Mouse (Mus musculus) central nervous system, embryonic 11.5 days (tissue): ENCODE measurements around the gene Dcun1d5. TPM values are rescaled to one million over a fixed set of nuclear protein-coding genes. Genes with fewer than 3 reads are reported as not detected.

Experiments
- polyA plus RNA-seq: library from polyadenylated mRNA; depleted of rRNA; stranded (reverse); fragments of >200 nt; gene quantifications from 2 replicates; pipeline ENCODE4 v1.2.3, GENCODE M21; 2012; rRNA removed

Gene Dcun1d5
- polyA plus RNA-seq = 87.8 and 91.9 TPM in 2 replicates

GRCm38 (mm10) chr9:7184172-7184896 lies at the start of gene Dcun1d5, which contains the start of gene Dync2h1:
Gene Dcun1d5 (plus strand): TSS chr9:7184520.
Gene Dync2h1 (minus strand): TSS chr9:7184446.

Other genes with a start within 250 kb of the Dcun1d5 start
- gene Dync2h1, start 74 bp upstream of the Dcun1d5 start, polyA plus RNA-seq = 7.5 and 7.9 TPM in 2 replicates
- gene Mmp13, start 88.0 kb downstream of the Dcun1d5 start, polyA plus RNA-seq = 0.04 and 0.06 TPM in 2 replicates
- not detected in 2 replicates for gene Mmp12, start 159.9 kb downstream of the Dcun1d5 start, polyA plus RNA-seq
- not detected in 2 replicates for gene Mmp1b, start 203.5 kb downstream of the Dcun1d5 start, polyA plus RNA-seq